Mouse (Mus musculus): ENCODE measurements around the gene Tmem123. TPM values are rescaled to one million over a fixed set of nuclear protein-coding genes. Genes with fewer than 3 reads are reported as not detected.

Tmem123 gene
- total and polyA plus RNA-seq, 3 experiments = 43.5 to 88.8 TPM; not detected in 1

DNA sequence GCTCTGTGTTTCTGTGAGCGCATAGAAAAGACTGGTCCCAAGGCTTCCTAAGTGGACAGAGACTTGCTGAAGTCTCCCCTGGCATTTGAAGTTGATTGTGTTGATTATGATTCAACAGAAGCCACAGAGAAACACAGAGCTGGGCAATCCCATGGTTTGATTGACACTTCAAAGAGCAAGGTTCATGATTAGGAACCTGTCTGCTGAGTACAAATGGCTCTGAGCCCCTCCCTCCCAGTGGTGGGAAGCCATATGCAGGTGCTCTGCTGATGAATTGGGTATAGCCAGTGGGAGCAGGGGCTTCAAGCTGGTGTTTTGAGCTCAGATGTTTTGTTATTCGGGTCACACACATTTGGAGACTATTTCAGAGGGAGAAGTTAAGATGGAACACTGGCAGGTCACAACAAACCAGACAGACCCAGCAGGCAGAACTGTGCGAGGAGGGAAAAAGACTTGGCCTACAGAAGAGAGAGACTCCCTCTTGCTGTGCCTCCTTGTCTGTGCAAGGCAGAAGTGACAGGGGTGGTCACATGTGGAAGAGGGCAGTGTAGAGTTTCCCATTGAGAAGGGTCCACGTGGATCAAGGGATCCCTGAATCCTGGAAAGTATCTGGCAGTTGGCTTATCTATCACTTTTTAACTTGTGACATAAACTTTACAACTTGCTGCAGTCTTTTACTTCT is 9.1 kb downstream of the Tmem123 start:
- Histone ChIP-seq H3K27ac (ENCODE audit: control insufficient read depth, low read depth, low read length) (no peak overlapping the region), H3K9ac (ENCODE audit: control insufficient read depth, low read depth, low read length, poor library complexity, severe bottlenecking) (no peak overlapping the region), H3K79me2 (ENCODE audit: control insufficient read depth, insufficient read depth, low read length, poor library complexity) (no peaks in the 10 kb centered on the region), H3K36me3 (ENCODE audit: control insufficient read depth in 1 of 2, insufficient read depth in 2 of 2, low read length in 2 of 2) (peaks cover 7 to 18% of the 10 kb centered on the region in 2 experiments), H3K4me3 (ENCODE audit: control insufficient read depth in 1 of 2, insufficient read depth in 1 of 2, low read depth in 2 of 2, low read length in 2 of 2) (no peak overlapping the region), H3K4me1 (ENCODE audit: control insufficient read depth in 1 of 2, insufficient read depth in 2 of 2, low read length in 2 of 2) (peaks cover 4% of the 10 kb centered on the region in 2 experiments; a peak in 3 of 4 replicates), H3K9me3 (replicated peaks; ENCODE audit: insufficient read depth, low read length) (no peaks in the 10 kb centered on the region), H3K27me3 (ENCODE audit: control insufficient read depth in 1 of 2, insufficient read depth in 2 of 2, low read length in 2 of 2) (no peaks in the 10 kb centered on the region)
- DNase-seq (ENCODE audit: low read depth, low spot score) = no peak
- TF ChIP-seq BHLHE40 (IDR thresholded peaks at IDR 0.05; ENCODE audit: borderline replicate concordance, low read depth, low read length) = no peak
- 0 out of 2 replicates have a peak, but pooled peaks have one; percentile 24 for TF ChIP-seq MAX (IDR thresholded peaks at IDR 0.05; ENCODE audit: low read length)

DNA sequence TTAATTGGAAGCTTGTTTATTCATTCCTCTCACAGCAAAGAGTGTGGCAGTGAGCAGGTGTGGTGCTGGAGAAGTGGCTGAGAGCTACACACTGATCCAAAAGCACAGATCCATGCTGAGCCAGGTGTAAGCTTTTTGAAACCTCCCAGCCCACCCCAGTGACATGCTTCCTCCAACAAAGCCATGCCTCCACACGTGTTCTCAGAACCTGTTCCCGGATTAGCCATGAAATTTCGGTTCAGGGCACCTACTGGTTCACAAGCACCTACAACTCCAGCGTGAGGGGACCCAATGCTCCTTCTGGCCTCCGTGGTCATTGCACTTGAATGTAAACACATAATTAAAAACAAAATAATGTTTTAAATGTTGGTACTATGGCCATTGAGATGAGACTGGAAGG is 9.8 kb downstream of the Tmem123 start:
- no peak overlapping the region for H3K4me3 ChIP-seq (ENCODE audit: control insufficient read depth in 1 of 2, insufficient read depth in 1 of 2, low read depth in 2 of 2, low read length in 2 of 2)
- H3K36me3 ChIP-seq (ENCODE audit: control insufficient read depth in 1 of 2, insufficient read depth in 2 of 2, low read length in 2 of 2) = peaks cover 9 to 13% of the 10 kb centered on the region in 2 experiments
- no peak for DNase-seq (ENCODE audit: low read depth, low spot score)
- no peaks in the 10 kb centered on the region for H3K27me3 ChIP-seq (ENCODE audit: control insufficient read depth in 1 of 2, insufficient read depth in 2 of 2, low read length in 2 of 2)
- H3K9ac ChIP-seq (ENCODE audit: control insufficient read depth, low read depth, low read length, poor library complexity, severe bottlenecking) = no peak overlapping the region
- no peaks in the 10 kb centered on the region for H3K9me3 ChIP-seq (replicated peaks; ENCODE audit: insufficient read depth, low read length)
- H3K4me1 ChIP-seq (ENCODE audit: control insufficient read depth in 1 of 2, insufficient read depth in 2 of 2, low read length in 2 of 2) = peaks cover 4 to 5% of the 10 kb centered on the region in 2 experiments; a peak in 3 of 4 replicates
- TF ChIP-seq UBTF (IDR thresholded peaks at IDR 0.05; ENCODE audit: borderline replicate concordance, insufficient read depth, low read depth, low read length) = no peak
- no peak for TF ChIP-seq KAT2A (conservative IDR thresholded peaks at IDR 0.05; ENCODE audit: low read depth, low read length)
- no peak for TF ChIP-seq MXI1 (IDR thresholded peaks at IDR 0.05; ENCODE audit: low read depth, low read length)
- no peak for TF ChIP-seq MAX (IDR thresholded peaks at IDR 0.05; ENCODE audit: low read length)
- no peak for TF ChIP-seq ELF1 (IDR thresholded peaks at IDR 0.05; ENCODE audit: low read depth, low read length)
- TF ChIP-seq USF1 (IDR thresholded peaks at IDR 0.05; ENCODE audit: low read depth, low read length) = no peak
- no peak for TF ChIP-seq NELFE (IDR thresholded peaks at IDR 0.05; ENCODE audit: low read depth, low read length)
- TF ChIP-seq ZKSCAN1 (IDR thresholded peaks at IDR 0.05; ENCODE audit: low read depth, low read length) = no peak
- TF ChIP-seq GATA1 (IDR thresholded peaks at IDR 0.05; ENCODE audit: low read depth, low read length) = no peak
- no peak for TF ChIP-seq CTCF (IDR thresholded peaks at IDR 0.05 in 2 of 3, conservative IDR thresholded peaks at IDR 0.05 in 1 of 3; ENCODE audit: control insufficient read depth in 1 of 3, insufficient read depth in 1 of 3, low read depth in 2 of 3, low read length in 3 of 3, poor library complexity in 1 of 3, severe bottlenecking in 1 of 3)
- no peak for TF ChIP-seq TBP (IDR thresholded peaks at IDR 0.05; ENCODE audit: low read depth, low read length)
- no peak for TF ChIP-seq CHD1 (IDR thresholded peaks at IDR 0.05; ENCODE audit: low read depth, low read length)
- TF ChIP-seq MAZ (IDR thresholded peaks at IDR 0.05; ENCODE audit: low read depth, low read length) = no peak
- TF ChIP-seq MAFK (IDR thresholded peaks at IDR 0.05; ENCODE audit: borderline replicate concordance, low read depth, low read length) = no peak
- no peak; the same call in 1 of the 2 replicates for TF ChIP-seq POLR2AphosphoS2 (IDR thresholded peaks at IDR 0.05; ENCODE audit: low read length)
- TF ChIP-seq E2F4 (IDR thresholded peaks at IDR 0.05; ENCODE audit: borderline replicate concordance, low read depth, low read length) = no peak
- no peak for TF ChIP-seq ZNF384 (IDR thresholded peaks at IDR 0.05; ENCODE audit: low read depth, low read length)
- no peak for TF ChIP-seq JUND (IDR thresholded peaks at IDR 0.05; ENCODE audit: low read depth, low read length)
- no peak overlapping the region for H3K27ac ChIP-seq (ENCODE audit: control insufficient read depth, low read depth, low read length)
- no peaks in the 10 kb centered on the region for H3K79me2 ChIP-seq (ENCODE audit: control insufficient read depth, insufficient read depth, low read length, poor library complexity)
